21 mouse cellular contexts compared by ENCODE assay signal in the genomic region with DNA sequence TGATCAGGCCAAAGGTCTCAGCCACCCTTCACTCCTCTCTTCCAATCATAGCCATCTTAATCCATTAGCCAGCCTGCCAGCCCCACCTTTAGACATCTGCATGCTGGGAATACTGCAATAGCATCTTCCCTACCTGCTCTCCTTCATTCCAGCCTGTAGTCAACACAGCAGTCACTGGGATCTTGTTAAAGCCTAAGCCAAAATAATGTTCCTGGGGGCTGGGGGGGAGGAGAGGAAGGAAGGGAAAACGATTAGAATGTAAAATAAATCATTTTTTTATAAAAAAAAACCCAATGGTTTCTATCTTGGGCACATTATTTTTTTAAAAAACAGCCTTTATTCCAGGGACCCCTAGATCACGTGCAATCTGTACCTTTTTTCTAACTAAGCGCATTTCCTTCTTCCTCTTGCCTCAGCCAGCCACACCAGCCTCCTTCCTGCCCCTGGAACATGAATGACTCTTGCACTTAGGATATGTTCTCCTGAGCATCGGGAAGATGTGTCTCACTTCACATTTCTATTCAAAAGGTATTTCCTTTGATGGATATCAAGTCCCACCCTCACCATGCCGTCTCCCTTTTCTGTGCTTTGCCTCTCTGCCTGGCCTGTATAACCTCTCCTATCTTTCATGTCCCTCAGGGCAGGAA. TPM values are rescaled to one million over a fixed set of nuclear protein-coding genes. Genes with fewer than 3 reads are reported as not detected.
DNase-seq lines count a peak whose midpoint lies in the region; ATAC-seq and TF ChIP-seq lines count a peak whose summit lies in the region.
"Had no signal": no experiment of that assay in that cellular context is flagged by ENCODE, and none has a peak within 500 bp of the region (broad histone marks: within the 10 kb centered on the region; RNA-seq: fewer than 3 reads in every experiment).

No protein-coding gene starts in this region.

- 69% methylated on average over 5 of the region's 5 CpGs for WGBS in heart, embryonic 11.5 days (ENCODE audit: insufficient replicate concordance)
- 70% methylated on average over 5 of the region's 5 CpGs for WGBS in heart, postnatal 0 days
- WGBS in hindbrain, embryonic 12.5 days, result 86% methylated on average over 5 of the region's 5 CpGs

- H3K4me3 ChIP-seq in heart, embryonic 11.5 days (ENCODE audit: low read depth, low read length), result no peak overlapping the region
- no peak overlapping the region for H3K4me3 ChIP-seq in layer of hippocampus, adult 2 months
- H3K4me3 ChIP-seq in heart, postnatal 0 days (ENCODE audit: low read depth, low read length), result no peak overlapping the region
- no peak overlapping the region for H3K4me3 ChIP-seq in hindbrain, embryonic 12.5 days
- H3K4me3 ChIP-seq: limb, embryonic 13.5 days had no signal

- no peak overlapping the region for H3K4me2 ChIP-seq in heart, embryonic 11.5 days
- no peak overlapping the region for H3K4me2 ChIP-seq in heart, postnatal 0 days (ENCODE audit: low read depth, low read length)
- H3K4me2 ChIP-seq in hindbrain, embryonic 12.5 days (replicated peaks), result no peak overlapping the region

- H3K4me1 ChIP-seq in heart, embryonic 11.5 days (ENCODE audit: control insufficient read depth, insufficient read depth, low read length), result peaks cover 4% of the 10 kb centered on the region; the same call in 1 of the 2 replicates
- H3K4me1 ChIP-seq in heart, postnatal 0 days (ENCODE audit: control insufficient read depth, insufficient read depth), result peaks cover 6% of the 10 kb centered on the region; the same call in 1 of the 2 replicates
- H3K4me1 ChIP-seq in hindbrain, embryonic 12.5 days, result peaks cover 13% of the 10 kb centered on the region

- no peaks in the 10 kb centered on the region for H3K9me3 ChIP-seq in heart, embryonic 11.5 days (replicated peaks; ENCODE audit: control insufficient read depth, low read length)
- no peaks in the 10 kb centered on the region; the same call in 1 of the 2 replicates for H3K9me3 ChIP-seq in heart, postnatal 0 days (replicated peaks; ENCODE audit: control insufficient read depth, low read length)
- no peaks in the 10 kb centered on the region for H3K9me3 ChIP-seq in hindbrain, embryonic 12.5 days (replicated peaks)
- H3K9me3 ChIP-seq: limb, embryonic 13.5 days had no signal

- no peak for TF ChIP-seq CTCF in layer of hippocampus, adult 2 months (conservative IDR thresholded peaks at IDR 0.05)
- no peak for TF ChIP-seq CTCF in heart, postnatal 0 days (IDR thresholded peaks at IDR 0.05; ENCODE audit: low read depth)

- ATAC-seq in heart, embryonic 11.5 days (replicated peaks; ENCODE audit: insufficient number of reproducible peaks, low FRiP score, low TSS enrichment), result no peak
- no peak for ATAC-seq in heart, postnatal 0 days (ENCODE audit: insufficient read depth, low read depth)
- ATAC-seq in hindbrain, embryonic 12.5 days (ENCODE audit: low FRiP score), result no peak
- ATAC-seq: forebrain, postnatal 0 days; hindbrain, postnatal 0 days; intestine, postnatal 0 days had no signal

- DNase-seq in heart, adult 9 months (ENCODE audit: low spot score in 2 of 2), result peak; percentile 49 to 80
- no peak for DNase-seq in layer of hippocampus, adult 2 months (ENCODE audit: low spot score in 2 of 2)
- no peak for DNase-seq in layer of hippocampus, adult 11-12 months (ENCODE audit: low spot score)
- DNase-seq in heart, postnatal 0 days (ENCODE audit: low spot score), result no peak
- peak; percentile 38 to 66 for DNase-seq in kidney, postnatal 25 days
- DNase-seq: B cell, adult 2 months; forebrain, postnatal 0 days; lung, postnatal 14 days; midbrain, embryonic 14.5 days; spleen, adult 18-20 months; thymus, adult 18-20 months had no signal

- no peak overlapping the region for H3K9ac ChIP-seq in heart, embryonic 11.5 days (ENCODE audit: low read depth, low read length)
- H3K9ac ChIP-seq in heart, postnatal 0 days (replicated peaks; ENCODE audit: low read depth, low read length), result no peak overlapping the region
- H3K9ac ChIP-seq in hindbrain, embryonic 12.5 days, result no peak overlapping the region
- H3K9ac ChIP-seq: forebrain, postnatal 0 days; limb, embryonic 13.5 days had no signal

- H3K27me3 ChIP-seq in heart, embryonic 11.5 days (ENCODE audit: control insufficient read depth, insufficient read depth, low read length), result no peaks in the 10 kb centered on the region
- H3K27me3 ChIP-seq in heart, postnatal 0 days (ENCODE audit: control insufficient read depth, insufficient read depth, low read length), result no peaks in the 10 kb centered on the region
- H3K27me3 ChIP-seq in hindbrain, embryonic 12.5 days, result no peaks in the 10 kb centered on the region
- H3K27me3 ChIP-seq: limb, embryonic 13.5 days had no signal

- H3K36me3 ChIP-seq in heart, embryonic 11.5 days (ENCODE audit: control insufficient read depth, insufficient read depth, low read length), result no peaks in the 10 kb centered on the region
- H3K36me3 ChIP-seq in heart, postnatal 0 days (replicated peaks; ENCODE audit: control insufficient read depth, insufficient read depth, low read length), result no peaks in the 10 kb centered on the region
- no peaks in the 10 kb centered on the region for H3K36me3 ChIP-seq in hindbrain, embryonic 12.5 days
- H3K36me3 ChIP-seq: forebrain, embryonic 10.5 days; limb, embryonic 13.5 days had no signal

- H3K27ac ChIP-seq in heart, embryonic 11.5 days (ENCODE audit: low read depth, low read length), result no peak overlapping the region
- peak overlapping the region; percentile 99 for H3K27ac ChIP-seq in layer of hippocampus, adult 2 months
- peak overlapping the region; percentile 12; the same call in 1 of the 2 replicates for H3K27ac ChIP-seq in heart, postnatal 0 days (ENCODE audit: low read depth)
- no peak overlapping the region for H3K27ac ChIP-seq in hindbrain, embryonic 12.5 days
- H3K27ac ChIP-seq: limb, embryonic 13.5 days had no signal

- TF ChIP-seq EP300 in heart, postnatal 0 days (IDR thresholded peaks at IDR 0.05; ENCODE audit: low read depth), result no peak

RNA-seq across cellular contexts. Expression of a gene that starts 1.6 kb away (rescaled TPM):
- 5.1 and 6.2 TPM in 2 replicates for polyA plus RNA-seq in heart, embryonic 11.5 days (2014; fragmentation: Nextera tagmentation; extraction: Ambion mirVana)
- 100 to 1,000 TPM; 111 to 116 TPM for total RNA-seq in layer of hippocampus, adult 2 months (2021)
- 14.2 and 18.3 TPM in 2 replicates for total RNA-seq in heart, postnatal 0 days (2014; rRNA removed; ENCODE audit: low replicate concordance)
- 4.7 and 5.1 TPM in 2 replicates for polyA plus RNA-seq in heart, postnatal 0 days (2015; fragmentation: Nextera tagmentation; extraction: Ambion mirVana)
- 16.0 and 18.0 TPM in 2 replicates for polyA plus RNA-seq in hindbrain, embryonic 12.5 days (2016; fragmentation: Nextera tagmentation; extraction: Ambion mirVana)

RNA-seq across cellular contexts. Expression of a gene that starts 6.1 kb away (rescaled TPM):
- polyA plus RNA-seq in heart, embryonic 11.5 days (2014; fragmentation: Nextera tagmentation; extraction: Ambion mirVana), result 0.83 and 1.1 TPM in 2 replicates
- 1 to 10 TPM in 1 of 2 experiments, under 1 TPM in 1; 0.97 to 1.0 TPM for total RNA-seq in layer of hippocampus, adult 2 months (2021)
- total RNA-seq in heart, postnatal 0 days (2014; rRNA removed; ENCODE audit: low replicate concordance), result 1.1 and 5.1 TPM in 2 replicates
- 0.99 and 1.5 TPM in 2 replicates for polyA plus RNA-seq in heart, postnatal 0 days (2015; fragmentation: Nextera tagmentation; extraction: Ambion mirVana)
- polyA plus RNA-seq in hindbrain, embryonic 12.5 days (2016; fragmentation: Nextera tagmentation; extraction: Ambion mirVana), result 0.63 and 1.4 TPM in 2 replicates
- total RNA-seq: granulocyte monocyte progenitor cell, adult 5-6 weeks; hematopoietic stem cell, adult 5-6 weeks; megakaryocyte, adult 5-6 weeks had no signal

RNA-seq across cellular contexts. Expression of a gene that starts 37.8 kb away (rescaled TPM):
- 0.83 and 1.5 TPM in 2 replicates for polyA plus RNA-seq in heart, embryonic 11.5 days (2014; fragmentation: Nextera tagmentation; extraction: Ambion mirVana)
- total RNA-seq in layer of hippocampus, adult 2 months (2021), result under 1 TPM; 0.28 to 0.29 TPM
- total RNA-seq in heart, postnatal 0 days (2014; rRNA removed; ENCODE audit: low replicate concordance), result 0.15 and 0.84 TPM in 2 replicates
- 0.10 and 0.23 TPM in 2 replicates for polyA plus RNA-seq in heart, postnatal 0 days (2015; fragmentation: Nextera tagmentation; extraction: Ambion mirVana)
- 5.1 and 7.5 TPM in 2 replicates for polyA plus RNA-seq in hindbrain, embryonic 12.5 days (2016; fragmentation: Nextera tagmentation; extraction: Ambion mirVana)
- total RNA-seq: granulocyte monocyte progenitor cell, adult 5-6 weeks; hematopoietic stem cell, adult 5-6 weeks; megakaryocyte, adult 5-6 weeks had no signal
- polyA plus RNA-seq: myocyte had no signal

Comparison
In these comparisons a context has a peak if more than half of its experiments do, and no peak if none do; other contexts are left out.
1. DNase-seq: peak in heart, adult 9 months (2 of 2) and kidney, postnatal 25 days (2 of 2); none in layer of hippocampus, adult 2 months (0 of 2), layer of hippocampus, adult 11-12 months (single experiment) and heart, postnatal 0 days (single experiment).
2. H3K27ac ChIP-seq: peak in layer of hippocampus, adult 2 months (single experiment) and heart, postnatal 0 days (single experiment); none in heart, embryonic 11.5 days (single experiment) and hindbrain, embryonic 12.5 days (single experiment).